ENCODE assay signal across 16 mouse cellular contexts in the genomic region with DNA sequence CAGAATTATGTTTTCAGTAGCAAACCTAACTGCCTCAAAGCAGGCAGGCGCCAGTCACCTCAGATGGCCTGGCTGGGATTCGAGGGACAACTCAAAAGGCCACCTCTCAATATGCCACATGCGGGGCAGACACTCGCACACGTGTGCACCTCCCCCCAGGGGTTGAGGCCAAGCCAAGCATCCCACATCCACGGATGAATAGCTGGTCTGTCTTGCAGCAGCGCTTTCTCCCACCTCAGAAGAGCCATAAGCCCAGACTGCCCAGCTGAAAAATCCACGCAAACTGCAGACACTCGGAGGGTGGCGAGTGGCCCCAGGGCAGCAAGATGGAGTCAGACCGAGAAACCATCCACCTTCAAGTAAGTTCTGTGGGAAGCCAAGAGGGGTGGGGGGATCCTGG. TPM values are rescaled to one million over a fixed set of nuclear protein-coding genes. Genes with fewer than 3 reads are reported as not detected.
"Had no signal": no experiment of that assay in that cellular context is flagged by ENCODE, and none has a peak within 500 bp of the region (broad histone marks: within the 10 kb centered on the region; RNA-seq: fewer than 3 reads in every experiment).

Gene Ninj2 (plus strand): TSS at position 251 of the 400 bp plus-strand sequence.

- H3K4me1 ChIP-seq: midbrain, embryonic 15.5 days; neural tube, embryonic 12.5 days had no signal

- ATAC-seq: midbrain, embryonic 15.5 days had no signal

- H3K4me2 ChIP-seq: midbrain, embryonic 15.5 days; neural tube, embryonic 12.5 days had no signal

- H3K4me3 ChIP-seq: midbrain, embryonic 10.5 days; midbrain, embryonic 15.5 days; neural tube, embryonic 12.5 days had no signal

- H3K27ac ChIP-seq: liver, embryonic 14.5 days; midbrain, embryonic 10.5 days; midbrain, embryonic 15.5 days; neural tube, embryonic 12.5 days had no signal

- H3K36me3 ChIP-seq: midbrain, embryonic 10.5 days; midbrain, embryonic 15.5 days; neural tube, embryonic 12.5 days had no signal

- DNase-seq: kidney, adult 8-10 months; kidney, postnatal 25 days; layer of hippocampus, adult 9-11 months; lung, adult 18-20 months; lung, postnatal 36 days; right cerebral cortex, postnatal 25 days; thymus, postnatal 4 days had no signal

- H3K9me3 ChIP-seq: midbrain, embryonic 10.5 days; midbrain, embryonic 15.5 days; neural tube, embryonic 12.5 days had no signal

- H3K27me3 ChIP-seq: midbrain, embryonic 15.5 days; neural tube, embryonic 12.5 days had no signal

- H3K9ac ChIP-seq: liver, embryonic 14.5 days; midbrain, embryonic 15.5 days; neural tube, embryonic 12.5 days had no signal

RNA-seq across cellular contexts. Expression of gene Ninj2, which starts in this region (rescaled TPM):
- total RNA-seq: liver, adult 2 months; megakaryocyte progenitor cell, adult 5-6 weeks; neutrophil, adult 5-6 weeks had no signal
- polyA plus RNA-seq: liver, adult 2 months; midbrain, embryonic 10.5 days; midbrain, embryonic 15.5 days; neural tube, embryonic 12.5 days; small intestine, adult 2 months; stomach, embryonic 16.5 days had no signal
